9 mouse cellular contexts compared by ENCODE assay signal in the genomic region with DNA sequence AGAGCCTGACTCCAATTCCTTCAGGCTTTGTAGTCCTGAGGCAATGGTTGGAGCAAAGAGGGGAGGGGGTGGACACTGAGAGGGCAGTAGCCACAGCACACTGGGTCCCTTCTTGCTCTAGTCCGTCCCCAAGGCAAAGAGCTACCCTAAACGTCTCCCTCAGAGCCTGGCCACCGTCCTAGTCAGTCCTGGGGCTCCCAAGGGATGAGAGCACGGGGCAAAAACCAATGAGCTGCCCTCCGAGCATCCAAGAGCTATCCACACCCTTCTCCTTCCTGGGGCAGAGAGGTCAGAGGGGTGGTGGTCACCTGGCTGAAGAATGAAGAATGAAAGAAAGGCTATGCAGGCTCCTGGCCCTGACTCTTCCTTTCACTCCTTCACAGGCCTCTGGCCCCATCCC.
A peak's percentile ranks its signal among the peaks of the same experiment; 100 is the strongest.
DNase-seq lines count a peak whose midpoint lies in the region; ATAC-seq and TF ChIP-seq lines count a peak whose summit lies in the region.
"Had no signal": no experiment of that assay in that cellular context is flagged by ENCODE, and none has a peak within 500 bp of the region (broad histone marks: within the 10 kb centered on the region; RNA-seq: fewer than 3 reads in every experiment).

No protein-coding gene starts in this region.

- TF ChIP-seq CTCF in lung, embryonic 14.5 days (IDR thresholded peaks at IDR 0.05; ENCODE audit: low read depth), result no peak

- ATAC-seq in lung, embryonic 14.5 days (ENCODE audit: insufficient read depth), result no peak
- no peak for ATAC-seq in forebrain, embryonic 13.5 days
- no peak for ATAC-seq in intestine, embryonic 16.5 days
- ATAC-seq in stomach, embryonic 16.5 days (ENCODE audit: insufficient read depth, low FRiP score), result no peak

- H3K4me3 ChIP-seq in lung, embryonic 14.5 days (ENCODE audit: low read depth, low read length), result peak overlapping the region; percentile 41; the same call in 1 of the 2 replicates
- peak overlapping the region; percentile 69 for H3K4me3 ChIP-seq in forebrain, embryonic 13.5 days
- H3K4me3 ChIP-seq in intestine, embryonic 16.5 days (ENCODE audit: low read length), result peak overlapping the region; percentile 54; the same call in 1 of the 2 replicates
- H3K4me3 ChIP-seq in stomach, embryonic 16.5 days (replicated peaks; ENCODE audit: low read length), result peak overlapping the region; percentile 57

- WGBS in lung, embryonic 14.5 days, result 22% methylated on average over 5 of the region's 5 CpGs
- WGBS in forebrain, embryonic 13.5 days, result 20% methylated on average over 5 of the region's 5 CpGs
- 31% methylated on average over 5 of the region's 5 CpGs for WGBS in intestine, embryonic 16.5 days
- WGBS in stomach, embryonic 16.5 days, result 21% methylated on average over 5 of the region's 5 CpGs

- H3K9me3 ChIP-seq in lung, embryonic 14.5 days (ENCODE audit: low read depth, low read length), result no peaks in the 10 kb centered on the region
- no peaks in the 10 kb centered on the region for H3K9me3 ChIP-seq in forebrain, embryonic 13.5 days (replicated peaks)
- H3K9me3 ChIP-seq in intestine, embryonic 16.5 days (ENCODE audit: control insufficient read depth, low read length), result no peaks in the 10 kb centered on the region
- no peaks in the 10 kb centered on the region for H3K9me3 ChIP-seq in stomach, embryonic 16.5 days (replicated peaks; ENCODE audit: control insufficient read depth, low read length)

- peak overlapping the region; percentile 11; the same call in 1 of the 2 replicates for H3K4me2 ChIP-seq in lung, embryonic 14.5 days
- peak overlapping the region; percentile 88 for H3K4me2 ChIP-seq in forebrain, embryonic 13.5 days
- peak overlapping the region; percentile 90; the same call in 1 of the 2 replicates for H3K4me2 ChIP-seq in intestine, embryonic 16.5 days (ENCODE audit: low read depth, low read length)
- peak overlapping the region; percentile 81 for H3K4me2 ChIP-seq in stomach, embryonic 16.5 days (ENCODE audit: low read depth, low read length)

- no peaks in the 10 kb centered on the region for H3K36me3 ChIP-seq in lung, embryonic 14.5 days (ENCODE audit: insufficient read depth)
- no peaks in the 10 kb centered on the region for H3K36me3 ChIP-seq in forebrain, embryonic 13.5 days (ENCODE audit: poor library complexity, severe bottlenecking)
- H3K36me3 ChIP-seq in intestine, embryonic 16.5 days (ENCODE audit: control insufficient read depth, insufficient read depth, low read length), result no peaks in the 10 kb centered on the region
- no peaks in the 10 kb centered on the region for H3K36me3 ChIP-seq in stomach, embryonic 16.5 days (ENCODE audit: control insufficient read depth, insufficient read depth, low read length)

- no peaks in the 10 kb centered on the region for H3K4me1 ChIP-seq in lung, embryonic 14.5 days (ENCODE audit: insufficient read depth)
- peaks cover 42% of the 10 kb centered on the region for H3K4me1 ChIP-seq in forebrain, embryonic 13.5 days
- peaks cover 4% of the 10 kb centered on the region for H3K4me1 ChIP-seq in intestine, embryonic 16.5 days (ENCODE audit: control insufficient read depth, insufficient read depth, low read length)
- H3K4me1 ChIP-seq in stomach, embryonic 16.5 days (ENCODE audit: control insufficient read depth, insufficient read depth, low read length), result no peaks in the 10 kb centered on the region

- peaks cover 62% of the 10 kb centered on the region for H3K27me3 ChIP-seq in lung, embryonic 14.5 days (ENCODE audit: insufficient read depth, low read length)
- H3K27me3 ChIP-seq in forebrain, embryonic 13.5 days, result peaks cover 9% of the 10 kb centered on the region
- H3K27me3 ChIP-seq in intestine, embryonic 16.5 days (replicated peaks; ENCODE audit: control insufficient read depth, insufficient read depth, low read length), result peaks cover 61% of the 10 kb centered on the region
- peaks cover 48% of the 10 kb centered on the region for H3K27me3 ChIP-seq in stomach, embryonic 16.5 days (ENCODE audit: control insufficient read depth, insufficient read depth, low read length)

- DNase-seq in lung, embryonic 14.5 days, result no peak
- no peak for DNase-seq in lung, postnatal 36 days
- no peak for DNase-seq in right cerebral cortex, postnatal 14 days
- DNase-seq in left cerebral cortex, adult 11 months (ENCODE audit: low spot score), result no peak
- DNase-seq: kidney, adult 2 months had no signal

- H3K27ac ChIP-seq in lung, embryonic 14.5 days (ENCODE audit: low read depth), result no peak overlapping the region
- no peak overlapping the region for H3K27ac ChIP-seq in forebrain, embryonic 13.5 days
- H3K27ac ChIP-seq in intestine, embryonic 16.5 days (ENCODE audit: low read length), result no peak overlapping the region
- H3K27ac ChIP-seq in stomach, embryonic 16.5 days (ENCODE audit: low read length), result no peak overlapping the region
- H3K27ac ChIP-seq: liver, embryonic 14.5 days had no signal

- no peak overlapping the region for H3K9ac ChIP-seq in lung, embryonic 14.5 days
- peak overlapping the region; percentile 80 for H3K9ac ChIP-seq in forebrain, embryonic 13.5 days
- H3K9ac ChIP-seq in intestine, embryonic 16.5 days (ENCODE audit: low read depth, low read length), result no peak overlapping the region
- no peak overlapping the region for H3K9ac ChIP-seq in stomach, embryonic 16.5 days (ENCODE audit: low read length)
- H3K9ac ChIP-seq: liver, embryonic 14.5 days had no signal

Comparison
In these comparisons a context has a peak if more than half of its experiments do, and no peak if none do; other contexts are left out.
1. H3K4me2 ChIP-seq: peak in every context shown above with its lines; median percentile 90 in intestine, embryonic 16.5 days; 88 in forebrain, embryonic 13.5 days; 81 in stomach, embryonic 16.5 days; 11 in lung, embryonic 14.5 days.